Mouse (Mus musculus): ENCODE results near the gene Gm49354.

- TF ChIP-seq POLR2A (IDR thresholded peaks at IDR 0.05; ENCODE audit: insufficient read depth, low read depth, low read length) (no peak), CTCF (IDR thresholded peaks at IDR 0.05; ENCODE audit: insufficient read depth, low read depth, low read length) (no peak)
Measured at GRCm38 (mm10) chr13:59741096-59741495, 40.9 kb downstream of the Gm49354 start.

Data from olfactory bulb, adult 2 months (tissue).